Comparison of ENCODE assay signal across 24 mouse cellular contexts in the genomic region with DNA sequence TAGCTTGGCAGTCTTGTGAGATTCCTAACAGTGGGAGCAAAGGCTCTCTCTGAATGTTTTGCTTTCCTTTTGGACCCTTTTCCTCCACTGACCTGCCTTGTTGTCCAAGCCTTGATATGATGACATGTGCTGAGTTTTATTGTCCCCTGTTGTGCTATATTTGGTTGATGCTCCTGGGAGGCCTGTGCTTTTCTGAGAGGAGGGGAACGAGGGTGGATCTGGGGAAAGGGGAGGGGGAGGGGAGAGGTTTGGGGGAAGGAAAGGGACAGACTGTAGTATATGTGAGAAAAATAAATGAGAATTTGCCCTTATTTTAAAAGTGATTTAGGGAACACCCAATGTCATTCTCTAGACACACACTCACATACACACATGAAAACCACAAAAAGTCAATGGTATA. TPM values are rescaled to one million over a fixed set of nuclear protein-coding genes. Genes with fewer than 3 reads are reported as not detected.
DNase-seq lines count a peak whose midpoint lies in the region; ATAC-seq lines count a peak whose summit lies in the region.
"Not testable (repeated sequence)": the region's sequence is repeated elsewhere in the genome, so short reads cannot be mapped to it uniquely, and the experiment has no call there.
"Had no signal": no experiment of that assay in that cellular context is flagged by ENCODE, and none has a peak within 500 bp of the region (broad histone marks: within the 10 kb centered on the region; RNA-seq: fewer than 3 reads in every experiment).

No protein-coding gene starts in this region.

- not testable (repeated sequence) for ATAC-seq in forebrain, embryonic 11.5 days (replicated peaks; ENCODE audit: low FRiP score)

- H3K27me3 ChIP-seq in forebrain, embryonic 11.5 days (ENCODE audit: control insufficient read depth, insufficient read depth, low read length), result not testable (repeated sequence)

- 41% methylated on average over 1 of the region's 1 CpGs for WGBS in forebrain, embryonic 11.5 days

- H3K4me2 ChIP-seq in forebrain, embryonic 11.5 days (ENCODE audit: low read depth, low read length, severe bottlenecking), result not testable (repeated sequence)

- H3K9ac ChIP-seq in forebrain, embryonic 11.5 days (ENCODE audit: low read length), result not testable (repeated sequence)

- H3K4me3 ChIP-seq in forebrain, embryonic 11.5 days (ENCODE audit: low read depth, low read length), result not testable (repeated sequence)

- not testable (repeated sequence) for H3K9me3 ChIP-seq in forebrain, embryonic 11.5 days (ENCODE audit: control insufficient read depth, low read length)

- not testable (repeated sequence) for H3K36me3 ChIP-seq in forebrain, embryonic 11.5 days (ENCODE audit: control insufficient read depth, insufficient read depth, low read length)

- DNase-seq in adipocyte (ENCODE audit: low spot score) (peak; percentile 23), liver (peak; percentile 11)
- peak; percentile 7 for DNase-seq in embryo, embryonic 11 days
- peak; percentile 53 for DNase-seq in forebrain, embryonic 11.5 days (ENCODE audit: low spot score)
- peak; percentile 6 for DNase-seq in induced T-regulatory cell, adult 2 months (ENCODE audit: low read depth)
- peak; percentile 10 for DNase-seq in mesoderm, embryonic 11.5 days (ENCODE audit: low read depth, low spot score)
- DNase-seq in neural tube, embryonic 10.5 days (ENCODE audit: extremely low spot score, low spot score), result peak; percentile 14
- peak; percentile 35 for DNase-seq in yolk sac, embryonic 10.5 days (ENCODE audit: low spot score)

- not testable (repeated sequence) for H3K4me1 ChIP-seq in forebrain, embryonic 11.5 days (replicated peaks; ENCODE audit: control insufficient read depth, insufficient read depth, low read length)

- not testable (repeated sequence) for H3K27ac ChIP-seq in forebrain, embryonic 11.5 days (ENCODE audit: low read depth, low read length)

RNA-seq across cellular contexts. Expression of a gene that starts 20.1 kb away (rescaled TPM):
- not detected in 2 replicates for polyA plus RNA-seq in forebrain, embryonic 11.5 days (2014; fragmentation: Nextera tagmentation; extraction: Ambion mirVana)
- polyA plus RNA-seq: adrenal gland, adult 2 months; C2C12; cerebellum, adult 2 months; embryonic facial prominence, embryonic 10.5 days; embryonic facial prominence, embryonic 13.5 days; erythroblast, embryonic 14.5 days; forebrain, embryonic 14.5 days; forebrain, postnatal 0 days; gonadal fat pad, adult 2 months; heart, embryonic 13.5 days; heart, embryonic 16.5 days; hindbrain, embryonic 11.5 days; hindbrain, embryonic 14.5 days; hindbrain, postnatal 0 days; intestine, embryonic 14.5 days; Patski had no signal

RNA-seq across cellular contexts. Expression of a gene that starts 28.0 kb away (rescaled TPM):
- polyA plus RNA-seq in forebrain, embryonic 11.5 days (2014; fragmentation: Nextera tagmentation; extraction: Ambion mirVana), result not detected in 2 replicates
- polyA plus RNA-seq: adrenal gland, adult 2 months; cerebellum, adult 2 months; embryonic facial prominence, embryonic 10.5 days; embryonic facial prominence, embryonic 13.5 days; erythroblast, embryonic 14.5 days; forebrain, embryonic 14.5 days; forebrain, postnatal 0 days; gonadal fat pad, adult 2 months; heart, embryonic 13.5 days; heart, embryonic 16.5 days; hindbrain, embryonic 11.5 days; hindbrain, embryonic 14.5 days; hindbrain, postnatal 0 days; Patski had no signal
